In the genomic region with DNA sequence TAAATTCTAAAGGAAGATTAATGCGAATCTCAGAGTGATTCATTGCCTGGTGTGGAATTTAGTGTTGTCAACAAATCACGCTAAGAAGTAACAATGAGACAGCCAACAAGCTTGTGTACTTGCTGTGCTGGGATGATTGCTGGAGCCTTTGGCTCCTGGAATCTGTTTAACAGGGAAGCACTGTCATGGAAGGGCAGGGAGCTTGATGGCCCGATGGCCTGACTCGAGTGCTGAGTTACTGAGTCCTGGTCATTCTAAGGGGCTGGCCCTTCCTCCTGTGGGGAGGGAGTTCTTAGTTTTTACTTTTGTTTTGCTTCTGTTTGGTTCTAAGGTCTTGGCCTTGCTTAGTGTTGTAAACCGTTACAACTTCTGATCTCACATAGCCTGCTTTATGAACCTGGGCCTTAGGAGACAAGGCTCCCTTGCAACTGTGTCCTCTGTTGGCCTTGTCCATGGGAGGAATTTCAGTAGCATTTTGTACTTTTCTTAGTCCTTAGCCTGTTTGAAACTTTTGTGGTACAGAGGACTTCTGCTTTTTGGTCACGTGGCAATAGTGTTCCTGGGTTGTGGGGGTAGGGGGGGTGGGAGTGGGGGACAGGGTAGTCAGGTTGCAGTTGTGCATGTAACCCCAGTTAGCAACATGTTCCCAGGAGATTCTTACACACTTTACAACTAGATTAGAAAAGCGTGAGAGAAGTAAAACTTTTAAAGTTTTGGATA, we compare ENCODE assay signal across 20 mouse cellular contexts. TPM values are rescaled to one million over a fixed set of nuclear protein-coding genes. Genes with fewer than 3 reads are reported as not detected.
DNase-seq lines count a peak whose midpoint lies in the region; ATAC-seq and TF ChIP-seq lines count a peak whose summit lies in the region.
"Had no signal": no experiment of that assay in that cellular context is flagged by ENCODE, and none has a peak within 500 bp of the region (broad histone marks: within the 10 kb centered on the region; RNA-seq: fewer than 3 reads in every experiment).

No protein-coding gene starts in this region.

- no peak overlapping the region for H3K4me2 ChIP-seq in intestine, embryonic 16.5 days (ENCODE audit: low read depth, low read length)
- no peak overlapping the region for H3K4me2 ChIP-seq in intestine, postnatal 0 days (replicated peaks; ENCODE audit: low read depth)
- H3K4me2 ChIP-seq: embryonic facial prominence, embryonic 12.5 days; limb, embryonic 12.5 days had no signal

- peak; percentile 26; the same call in 1 of the 2 replicates for ATAC-seq in intestine, embryonic 16.5 days
- ATAC-seq in intestine, postnatal 0 days = no peak
- peak; percentile 66 for ATAC-seq in G1E (ENCODE audit: extremely low read depth, insufficient number of reproducible peaks, low FRiP score, poor library complexity, severe bottlenecking)
- ATAC-seq: forebrain, postnatal 0 days; lung, postnatal 0 days; midbrain, embryonic 16.5 days had no signal

- WGBS in intestine, embryonic 16.5 days = 68% methylated on average over 7 of the region's 7 CpGs
- 66% methylated on average over 7 of the region's 7 CpGs for WGBS in intestine, postnatal 0 days
- 30% methylated on average over 7 of the region's 7 CpGs for WGBS in macrophage (ENCODE audit: missing documents)

- H3K4me3 ChIP-seq in intestine, embryonic 16.5 days (ENCODE audit: low read length) = no peak overlapping the region
- no peak overlapping the region for H3K4me3 ChIP-seq in intestine, postnatal 0 days (ENCODE audit: low read depth, low read length)
- H3K4me3 ChIP-seq in G1E (ENCODE audit: low read depth, low read length) (peak overlapping the region; percentile 27; the same call in 1 of the 2 replicates), macrophage (ENCODE audit: inconsistent target) (no peak overlapping the region)
- H3K4me3 ChIP-seq: embryonic facial prominence, embryonic 12.5 days; gastrocnemius, adult 2 months; heart, embryonic 10.5 days; hindbrain, embryonic 10.5 days; left cerebral cortex, adult 2 months; limb, embryonic 12.5 days had no signal

- no peaks in the 10 kb centered on the region for H3K79me2 ChIP-seq in macrophage (ENCODE audit: inconsistent target)

- 0 out of 2 replicates have a peak, but pooled peaks cover 9% of the 10 kb centered on the region for H3K36me3 ChIP-seq in intestine, embryonic 16.5 days (ENCODE audit: control insufficient read depth, insufficient read depth, low read length)
- H3K36me3 ChIP-seq in intestine, postnatal 0 days (ENCODE audit: control insufficient read depth, insufficient read depth) = peaks cover 37% of the 10 kb centered on the region
- H3K36me3 ChIP-seq in G1E (replicated peaks) = peaks cover 76% of the 10 kb centered on the region
- H3K36me3 ChIP-seq in macrophage (ENCODE audit: inconsistent target) = peaks cover 30% of the 10 kb centered on the region

- no peaks in the 10 kb centered on the region for H3K4me1 ChIP-seq in intestine, embryonic 16.5 days (ENCODE audit: control insufficient read depth, insufficient read depth, low read length)
- H3K4me1 ChIP-seq in intestine, postnatal 0 days (replicated peaks; ENCODE audit: control insufficient read depth, insufficient read depth, low read length) = no peaks in the 10 kb centered on the region
- H3K4me1 ChIP-seq in G1E (ENCODE audit: insufficient read depth, low read depth, low read length) = peaks cover 40% of the 10 kb centered on the region
- H3K4me1 ChIP-seq: embryonic facial prominence, embryonic 12.5 days; hindbrain, embryonic 10.5 days had no signal

- H3K27ac ChIP-seq in intestine, embryonic 16.5 days (ENCODE audit: low read length) = no peak overlapping the region
- H3K27ac ChIP-seq in intestine, postnatal 0 days (ENCODE audit: low read depth, low read length) = no peak overlapping the region
- peak overlapping the region; percentile 31 for H3K27ac ChIP-seq in macrophage
- H3K27ac ChIP-seq: embryonic facial prominence, embryonic 12.5 days; gastrocnemius, adult 2 months; heart, embryonic 10.5 days; hindbrain, embryonic 10.5 days; left cerebral cortex, adult 2 months; limb, embryonic 12.5 days; liver, embryonic 14.5 days had no signal

- H3K9ac ChIP-seq in intestine, embryonic 16.5 days (ENCODE audit: low read depth, low read length) = no peak overlapping the region
- no peak overlapping the region for H3K9ac ChIP-seq in intestine, postnatal 0 days (ENCODE audit: low read depth, low read length)
- H3K9ac ChIP-seq: embryonic facial prominence, embryonic 12.5 days; forebrain, postnatal 0 days; limb, embryonic 12.5 days; liver, embryonic 14.5 days had no signal

- TF ChIP-seq CTCF in intestine, postnatal 0 days (IDR thresholded peaks at IDR 0.05; ENCODE audit: low read depth) = no peak
- TF ChIP-seq CTCF in G1E (IDR thresholded peaks at IDR 0.05; ENCODE audit: low read depth, low read length) = no peak

- H3K9me3 ChIP-seq in intestine, embryonic 16.5 days (ENCODE audit: control insufficient read depth, low read length) = no peaks in the 10 kb centered on the region
- H3K9me3 ChIP-seq in intestine, postnatal 0 days (ENCODE audit: control insufficient read depth) = no peaks in the 10 kb centered on the region
- no peaks in the 10 kb centered on the region for H3K9me3 ChIP-seq in G1E (replicated peaks)
- H3K9me3 ChIP-seq: embryonic facial prominence, embryonic 12.5 days; heart, embryonic 10.5 days; hindbrain, embryonic 10.5 days; limb, embryonic 12.5 days had no signal

- peak; percentile 61 for DNase-seq in 416B (ENCODE audit: low read depth)
- peak; percentile 9 for DNase-seq in G1E (ENCODE audit: low spot score)
- DNase-seq in c-Kit-positive CD71-positive TER-119-positive erythroid progenitor cells, embryonic 14.5 days (ENCODE audit: low spot score) = no peak
- DNase-seq in thymus, postnatal 10 days (ENCODE audit: low spot score in 2 of 2) = no peak
- DNase-seq: adrenal gland, adult 8-10 months; cerebellum, adult 2 months; forebrain, postnatal 0 days; gastrocnemius, adult 2 months; kidney, postnatal 10 days had no signal

- H3K27me3 ChIP-seq in intestine, embryonic 16.5 days (replicated peaks; ENCODE audit: control insufficient read depth, insufficient read depth, low read length) = no peaks in the 10 kb centered on the region
- H3K27me3 ChIP-seq in intestine, postnatal 0 days (replicated peaks; ENCODE audit: control insufficient read depth, insufficient read depth, low read length) = no peaks in the 10 kb centered on the region
- H3K27me3 ChIP-seq in G1E (ENCODE audit: insufficient read depth, low read length) = no peaks in the 10 kb centered on the region
- H3K27me3 ChIP-seq: embryonic facial prominence, embryonic 12.5 days; limb, embryonic 12.5 days had no signal

RNA-seq across cellular contexts. Expression of a gene that starts 41.1 kb away (rescaled TPM):
- polyA plus RNA-seq in intestine, embryonic 16.5 days (2015; fragmentation: Nextera tagmentation; extraction: Ambion mirVana) = 25.2 and 25.6 TPM in 2 replicates
- polyA plus RNA-seq in intestine, postnatal 0 days (2015; fragmentation: Nextera tagmentation; extraction: Ambion mirVana) = 8.4 and 8.9 TPM in 2 replicates
- total RNA-seq in G1E (2014; fragmentation: Nextera tagmentation) = 124 and 132 TPM in 2 replicates
- 30.0 and 30.6 TPM in 2 replicates for total RNA-seq in G1E (2017)
- polyA plus RNA-seq in G1E (2012) = 366 and 422 TPM in 2 replicates
- 100 to 1,000 TPM in 2 of 26 experiments, 10 to 100 TPM in 23, 1 to 10 TPM in 1; 3.9 to 110 (median 65.7) TPM for total RNA-seq in macrophage (2018; cell fraction: chromatin; rRNA removed)
- 10 to 100 TPM; 16.6 to 42.4 (median 27.2) TPM for total RNA-seq in macrophage (2018; cell fraction: cytosol; rRNA removed)
- 10 to 100 TPM in 24 of 26 experiments, 1 to 10 TPM in 2; 6.0 to 60.1 (median 39.0) TPM for total RNA-seq in macrophage (2018; cell fraction: nucleus; rRNA removed)
- 14.9 to 25.8 TPM (median 21.2 TPM) in 3 replicates for polyA plus RNA-seq in macrophage (2018)

RNA-seq across cellular contexts. Expression of a gene that starts 41.3 kb away (rescaled TPM):
- polyA plus RNA-seq in intestine, embryonic 16.5 days (2015; fragmentation: Nextera tagmentation; extraction: Ambion mirVana) = 22.6 and 28.9 TPM in 2 replicates
- 10.0 and 12.1 TPM in 2 replicates for polyA plus RNA-seq in intestine, postnatal 0 days (2015; fragmentation: Nextera tagmentation; extraction: Ambion mirVana)
- 67.4 and 79.3 TPM in 2 replicates for total RNA-seq in G1E (2014; fragmentation: Nextera tagmentation)
- total RNA-seq in G1E (2017) = 54.4 and 57.8 TPM in 2 replicates
- 13.8 and 16.7 TPM in 2 replicates for polyA plus RNA-seq in G1E (2012)
- total RNA-seq in macrophage (2018; cell fraction: chromatin; rRNA removed) = 10 to 100 TPM in 18 of 26 experiments, 1 to 10 TPM in 8; 5.1 to 48.5 (median 23.6) TPM
- 10 to 100 TPM in 23 of 26 experiments, 1 to 10 TPM in 3; 7.2 to 19.2 (median 15.1) TPM for total RNA-seq in macrophage (2018; cell fraction: cytosol; rRNA removed)
- 10 to 100 TPM in 23 of 26 experiments, 1 to 10 TPM in 3; 7.0 to 53.4 (median 19.0) TPM for total RNA-seq in macrophage (2018; cell fraction: nucleus; rRNA removed)
- polyA plus RNA-seq in macrophage (2018) = 13.7 to 22.0 TPM (median 14.7 TPM) in 3 replicates

Comparison
In these comparisons a context has a peak if more than half of its experiments do, and no peak if none do; other contexts are left out.
1. DNase-seq: peak in 416B (single experiment) and G1E (single experiment); none in c-Kit-positive CD71-positive TER-119-positive erythroid progenitor cells, embryonic 14.5 days (single experiment) and thymus, postnatal 10 days (0 of 2).
2. RNA of a gene that starts 41.1 kb away (polyA plus RNA-seq): 366 to 422 TPM in G1E; 14.9 to 25.8 TPM in macrophage, 25.2 to 25.6 TPM in intestine, embryonic 16.5 days and 8.4 to 8.9 TPM in intestine, postnatal 0 days; every median in the first group is over 10 times any median in the second.